Mouse (Mus musculus) lung, adult 2 months (tissue): Measurements from ENCODE around the gene Gm28710. TPM values are rescaled to one million over a fixed set of nuclear protein-coding genes. Genes with fewer than 3 reads are reported as not detected.

Experiments used
- DNase-seq: peaks from one replicate; pipeline ENCODE4 v3.0.0; 2022
- H3K4me1 ChIP-seq: fragments of 200-500 bp; 2 replicates; pipeline ENCODE4 v1.6.1; 2011; ENCODE audit warnings: low read length; ENCODE audit not compliant: control insufficient read depth, insufficient read depth
- H3K4me3 ChIP-seq: fragments of 200-500 bp; replicated peaks from 2 replicates; pipeline ENCODE3; 2011; ENCODE audit warnings: low read depth, mild to moderate bottlenecking, control low read depth, low read length; ENCODE audit errors: extremely low read depth
- CTCF ChIP-seq: fragments of 200-500 bp; IDR thresholded peaks from 2 replicates; pipeline ENCODE4 v1.5.1; 2011; ENCODE audit warnings: mild to moderate bottlenecking, low read length, control low read depth; ENCODE audit not compliant: insufficient read depth
- POLR2A ChIP-seq: fragments of 200-500 bp; IDR thresholded peaks from 2 replicates; pipeline ENCODE4 v1.6.1; 2011; ENCODE audit warnings: low read depth, mild to moderate bottlenecking, control low read depth, low read length, borderline replicate concordance; ENCODE audit errors: extremely low read depth
- WGBS: fragments of 180-500 bp; shearing (Covaris S2); methylation state at CpG from one replicate; pipeline ENCODE4 v1.1.7; 2018; 5-methylcytosine and 5-hydroxymethylcytosine counted together
- polyA plus RNA-seq: library from polyadenylated mRNA; depleted of rRNA; stranded (reverse); fragments of >200 nt; gene quantifications from 2 replicates; pipeline ENCODE4 v1.2.3, GENCODE M21; 2012; rRNA removed

The Gm28710 gene
- polyA plus RNA-seq, 1 experiment: not detected

- Histone ChIP-seq H3K4me3 (no peak overlapping the region), H3K4me1 (no peaks in the 10 kb centered on the region)
- no peak for DNase-seq
- no peak for TF ChIP-seq CTCF
- no peak for TF ChIP-seq POLR2A
- WGBS: 45% methylated on average over 1 of the region's 1 CpGs
Observed at GRCm38 (mm10) chr5:16922473-16922872, 130.9 kb downstream of the Gm28710 start.

Other genes starting within 250 kb of the Gm28710 start
- 5.4 and 7.0 TPM in 2 replicates for gene Hgf, start 238.3 kb upstream of the Gm28710 start, polyA plus RNA-seq